Mouse (Mus musculus) stomach, embryonic 15.5 days (tissue): ENCODE measurements around the gene Cecr2. TPM values are rescaled to one million over a fixed set of nuclear protein-coding genes. Genes with fewer than 3 reads are reported as not detected.
"Not testable (repeated sequence)": the region's sequence is repeated elsewhere in the genome, so short reads cannot be mapped to it uniquely, and the experiment has no call there.

Experiments used
- ATAC-seq: fragments of 200-750 bp; cut with Nextera tagmentation; 2 replicates; pipeline ENCODE4 v1.8.0; 2017; ENCODE audit warnings: low read depth, moderate number of reproducible peaks, moderate TSS enrichment; ENCODE audit not compliant: insufficient read depth, low FRiP score
- H3K27ac ChIP-seq: fragments of 300-500 bp; sonication (generic); 2 replicates; pipeline ENCODE4 v1.5.1; 2015; ENCODE audit warnings: mild to moderate bottlenecking, inconsistent platforms
- H3K27me3 ChIP-seq: fragments of 300-500 bp; sonication (generic); replicated peaks from 2 replicates; pipeline ENCODE4 v1.6.1; 2015; ENCODE audit warnings: inconsistent platforms
- H3K36me3 ChIP-seq: fragments of 300-500 bp; sonication (generic); 2 replicates; pipeline ENCODE4 v1.6.1; 2015; ENCODE audit warnings: inconsistent platforms
- H3K4me1 ChIP-seq: fragments of 300-500 bp; sonication (generic); 2 replicates; pipeline ENCODE4 v1.6.1; 2015; ENCODE audit warnings: inconsistent platforms
- H3K4me2 ChIP-seq: fragments of 300-500 bp; sonication (generic); 2 replicates; pipeline ENCODE4 v1.6.1; 2015; ENCODE audit warnings: mild to moderate bottlenecking, inconsistent platforms
- H3K4me3 ChIP-seq: fragments of 300-500 bp; sonication (generic); replicated peaks from 2 replicates; pipeline ENCODE4 v1.5.1; 2015; ENCODE audit warnings: inconsistent platforms
- H3K9ac ChIP-seq: fragments of 300-500 bp; sonication (generic); 2 replicates; pipeline ENCODE4 v1.6.1; 2015; ENCODE audit warnings: inconsistent platforms
- H3K9me3 ChIP-seq: fragments of 300-500 bp; sonication (generic); 2 replicates; pipeline ENCODE4 v1.6.1; 2016; ENCODE audit warnings: inconsistent platforms
- WGBS: fragments of 180-500 bp; shearing (Covaris S2); methylation state at CpG from one replicate; pipeline ENCODE4 v1.1.7; 2015; 5-methylcytosine and 5-hydroxymethylcytosine counted together
- microRNA-seq: library from miRNA; unstranded; fragments of <30 nt; microRNA quantifications from one replicate; pipeline ENCODE4, GENCODE M21; 2016
- polyA plus RNA-seq: library from polyadenylated mRNA; unstranded; fragments of >200 nt; fragmentation: Nextera tagmentation; extraction: Ambion mirVana; gene quantifications from 2 replicates; pipeline ENCODE4 v1.2.1, GENCODE M21; 2015

Cecr2 gene
- polyA plus RNA-seq, 1 experiment from 2014 or later, result 1.5 TPM

GRCm38 (mm10) chr6:120799581-120800041, 133.4 kb downstream of the Cecr2 start:
- Histone ChIP-seq H3K27me3 (no peaks in the 10 kb centered on the region), H3K9me3 (no peaks in the 10 kb centered on the region), H3K4me2 (no peak overlapping the region), H3K9ac (no peak overlapping the region), H3K4me3 (no peak overlapping the region), H3K4me1 (no peaks in the 10 kb centered on the region), H3K36me3 (peaks cover 60% of the 10 kb centered on the region), H3K27ac (0 out of 2 replicates have a peak overlapping the region, but pooled peaks have one; percentile 8)
- no peak for ATAC-seq
- 81% methylated on average over 4 of the region's 4 CpGs for WGBS

GRCm38 (mm10) chr6:120806999-120807737, 141.0 kb downstream of the Cecr2 start:
- H3K9me3 ChIP-seq, result no peaks in the 10 kb centered on the region
- no peaks in the 10 kb centered on the region for H3K27me3 ChIP-seq
- peak; percentile 45; the same call in 1 of the 2 replicates for ATAC-seq
- no peak overlapping the region for H3K9ac ChIP-seq
- H3K27ac ChIP-seq, result peak overlapping the region; percentile 54
- 62% methylated on average over 5 of the region's 5 CpGs for WGBS
- peaks cover 42% of the 10 kb centered on the region for H3K36me3 ChIP-seq
- no peak overlapping the region for H3K4me3 ChIP-seq
- H3K4me2 ChIP-seq, result no peak overlapping the region
- no peaks in the 10 kb centered on the region for H3K4me1 ChIP-seq

- Histone ChIP-seq H3K4me2 (no peak overlapping the region), H3K9me3 (no peaks in the 10 kb centered on the region), H3K27ac (peak overlapping the region; percentile 54), H3K4me1 (no peaks in the 10 kb centered on the region), H3K36me3 (peaks cover 38% of the 10 kb centered on the region), H3K27me3 (no peaks in the 10 kb centered on the region), H3K9ac (no peak overlapping the region), H3K4me3 (no peak overlapping the region)
- WGBS, result 65% methylated on average over 4 of the region's 4 CpGs
- peak; percentile 87 for ATAC-seq
These were observed 141.5 kb downstream of the Cecr2 start for GRCm38 (mm10) chr6:120807738-120808081.

- not testable (repeated sequence) for H3K4me2 ChIP-seq, H3K9ac ChIP-seq, H3K27me3 ChIP-seq, H3K27ac ChIP-seq, H3K9me3 ChIP-seq, H3K4me1 ChIP-seq, H3K4me3 ChIP-seq, ATAC-seq
- 98% methylated on average over 10 of the region's 10 CpGs for WGBS
- peaks cover 10% of the 10 kb centered on the region; the same call in 1 of the 2 replicates for H3K36me3 ChIP-seq
These were observed 145.8 kb downstream of the Cecr2 start for GRCm38 (mm10) chr6:120811999-120812398.

GRCm38 (mm10) chr6:120819294-120819693, 153.1 kb downstream of the Cecr2 start:
- ATAC-seq, result no peak
- WGBS, result 94% methylated on average over 2 of the region's 2 CpGs
- Histone ChIP-seq H3K4me3 (no peak overlapping the region), H3K27ac (no peak overlapping the region), H3K27me3 (no peaks in the 10 kb centered on the region), H3K36me3 (peaks cover 19% of the 10 kb centered on the region), H3K4me1 (peaks cover 5% of the 10 kb centered on the region), H3K9me3 (no peaks in the 10 kb centered on the region), H3K9ac (no peak overlapping the region), H3K4me2 (no peak overlapping the region)

- ATAC-seq, result no peak
- WGBS, result 75% methylated on average over 5 of the region's 5 CpGs
- H3K27ac ChIP-seq, result no peak overlapping the region
- H3K4me1 ChIP-seq, result peaks cover 5% of the 10 kb centered on the region
- no peak overlapping the region for H3K9ac ChIP-seq
- no peaks in the 10 kb centered on the region for H3K9me3 ChIP-seq
- H3K36me3 ChIP-seq, result peaks cover 19% of the 10 kb centered on the region
- no peak overlapping the region for H3K4me3 ChIP-seq
- H3K4me2 ChIP-seq, result no peak overlapping the region; the same call in 1 of the 2 replicates
- H3K27me3 ChIP-seq, result no peaks in the 10 kb centered on the region
These were observed 154.0 kb downstream of the Cecr2 start for GRCm38 (mm10) chr6:120820144-120820543.

Small RNA genes within 50 kb of the gene (microRNA-seq; reads per million reads assigned to microRNA genes)
- not detected for gene Gm25193

Other genes with a start within 250 kb of the Cecr2 start
- 7.2 and 7.5 TPM in 2 replicates for gene Il17ra, start 203.1 kb upstream of the Cecr2 start, polyA plus RNA-seq
- 0.12 and 0.15 TPM in 2 replicates for gene Tmem121b, start 172.6 kb upstream of the Cecr2 start, polyA plus RNA-seq
- 15.2 and 20.5 TPM in 2 replicates for gene Hdhd5, start 135.1 kb upstream of the Cecr2 start, polyA plus RNA-seq
- gene Slc25a18, start 107.2 kb downstream of the Cecr2 start, polyA plus RNA-seq, result 0.09 TPM in 2 replicates
- gene Atp6v1e1, start 156.4 kb downstream of the Cecr2 start, polyA plus RNA-seq, result 133 and 134 TPM in 2 replicates
- 26.8 and 28.8 TPM in 2 replicates for gene Bcl2l13, start 169.8 kb downstream of the Cecr2 start, polyA plus RNA-seq